Mouse (Mus musculus) liver, embryonic 14.5 days (tissue): ENCODE results near the gene Tbc1d4.

Experiments
- CTCF ChIP-seq: IDR thresholded peaks from 2 replicates; pipeline ENCODE4 v1.5.1; 2016; ENCODE audit warnings: antibody characterized with exemption, low read depth, control low read depth
- EP300 ChIP-seq: IDR thresholded peaks from 2 replicates; pipeline ENCODE4 v1.6.1; 2016; ENCODE audit warnings: antibody characterized with exemption, low read depth

- TF ChIP-seq CTCF, result no peak
- no peak for TF ChIP-seq EP300
These were observed 28.4 kb upstream of the Tbc1d4 start for GRCm38 (mm10) chr14:101637381-101637780.
